Mouse (Mus musculus): ENCODE measurements around the gene Magix.

Gene Magix

DNA sequence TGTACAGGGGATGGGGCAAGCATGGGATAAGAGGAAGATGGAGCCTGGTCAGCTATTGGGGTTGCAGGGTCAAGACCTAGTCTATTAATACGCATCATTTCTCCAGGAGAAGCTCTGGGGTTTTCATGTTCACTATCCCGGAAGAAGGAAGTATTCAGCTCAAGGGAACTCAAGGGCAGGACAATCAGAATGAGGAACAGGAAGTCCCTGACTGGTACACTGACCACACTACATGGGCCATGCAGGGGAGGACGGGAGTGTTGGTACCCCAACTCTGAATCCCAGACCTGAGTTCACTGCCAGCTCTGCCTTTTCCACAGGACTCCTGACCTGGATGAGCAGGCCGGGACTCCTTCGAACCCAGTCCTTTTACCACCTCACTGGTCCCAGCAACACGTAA is 48.5 kb downstream of the Magix start:
- no peak for DNase-seq (ENCODE audit: low spot score in 2 of 2)

Measured in right cerebral cortex, postnatal 36 days (tissue).